Mouse (Mus musculus) MEL (cell line): ENCODE measurements around the gene Hmgcr. TPM values are rescaled to one million over a fixed set of nuclear protein-coding genes. Genes with fewer than 3 reads are reported as not detected.

ENCODE experiments used
- DNase-seq: peaks from one replicate; pipeline ENCODE4 v3.0.0; 2011; ENCODE audit warnings: low read depth, low spot score
- H3K27ac ChIP-seq: 2 replicates; pipeline ENCODE4 v1.5.1; 2012; ENCODE audit warnings: low read depth, mild to moderate bottlenecking, control low read depth, low read length, moderate library complexity; ENCODE audit not compliant: control insufficient read depth
- H3K27me3 ChIP-seq, 2 experiments: fragments of 150-350 bp in 1 of 2; sonication (generic) in 1 of 2; 2 replicates each; pipeline ENCODE4 v1.6.1; 2012; ENCODE audit warnings: low read length in 2 of 2, mild to moderate bottlenecking in 2 of 2, improper control_type of control experiment in 1 of 2, moderate library complexity in 1 of 2; ENCODE audit not compliant: insufficient read depth in 2 of 2, control insufficient read depth in 1 of 2
- H3K36me3 ChIP-seq, 2 experiments: 2 replicates each; pipeline ENCODE4 v1.6.1; 2012 to 2014; ENCODE audit warnings: low read length in 2 of 2, improper control_type of control experiment in 1 of 2, inconsistent platforms in 1 of 2, mild to moderate bottlenecking in 1 of 2; ENCODE audit not compliant: insufficient read depth in 2 of 2, control insufficient read depth in 1 of 2
- H3K4me1 ChIP-seq, 2 experiments: fragments of 150-350 bp in 1 of 2; sonication (generic) in 1 of 2; 2 replicates each; pipeline ENCODE4 v1.6.1; 2012; ENCODE audit warnings: low read length in 2 of 2, improper control_type of control experiment in 1 of 2, mild to moderate bottlenecking in 1 of 2; ENCODE audit not compliant: insufficient read depth in 2 of 2, control insufficient read depth in 1 of 2
- H3K4me3 ChIP-seq, 2 experiments: fragments of 150-350 bp in 1 of 2; sonication (generic) in 1 of 2; 2 replicates each; pipeline ENCODE4 v1.5.1; 2012; ENCODE audit warnings: low read depth in 2 of 2, low read length in 2 of 2, mild to moderate bottlenecking in 2 of 2, moderate library complexity in 2 of 2, control low read depth in 1 of 2, improper control_type of control experiment in 1 of 2; ENCODE audit not compliant: control insufficient read depth in 1 of 2, insufficient read depth in 1 of 2
- H3K79me2 ChIP-seq: 2 replicates; pipeline ENCODE4 v1.6.1; 2012; ENCODE audit warnings: mild to moderate bottlenecking, low read length, moderate library complexity; ENCODE audit not compliant: control insufficient read depth, poor library complexity, insufficient read depth
- H3K9ac ChIP-seq: 2 replicates; pipeline ENCODE4 v1.6.1; 2012; ENCODE audit warnings: low read depth, mild to moderate bottlenecking, control low read depth, low read length, moderate library complexity; ENCODE audit not compliant: control insufficient read depth, poor library complexity, severe bottlenecking
- H3K9me3 ChIP-seq: fragments of 150-350 bp; sonication (generic); replicated peaks from 2 replicates; pipeline ENCODE4 v1.6.1; 2012; ENCODE audit warnings: mild to moderate bottlenecking, low read length, improper control_type of control experiment, moderate library complexity; ENCODE audit not compliant: insufficient read depth
- BHLHE40 ChIP-seq: IDR thresholded peaks from 2 replicates; pipeline ENCODE4 v1.6.1; 2012; ENCODE audit warnings: low read depth, mild to moderate bottlenecking, inconsistent platforms, low read length, improper control_type of control experiment, borderline replicate concordance
- CHD2 ChIP-seq: IDR thresholded peaks from 2 replicates; pipeline ENCODE4 v1.6.1; 2011; ENCODE audit warnings: low read length, improper control_type of control experiment
- EP300 ChIP-seq, 2 experiments: IDR thresholded peaks; 2 replicates each; pipeline ENCODE4 v1.6.1; 2011; ENCODE audit warnings: improper control_type of control experiment in 2 of 2, low read length in 2 of 2, low read depth in 1 of 2, mild to moderate bottlenecking in 1 of 2
- GABPA ChIP-seq: IDR thresholded peaks from 2 replicates; pipeline ENCODE4 v1.6.1; 2012; ENCODE audit warnings: low read depth, mild to moderate bottlenecking, inconsistent platforms, low read length, improper control_type of control experiment, moderate library complexity
- KAT2A ChIP-seq: conservative IDR thresholded peaks from 2 replicates; pipeline ENCODE4 v1.6.1; 2012; ENCODE audit warnings: low read depth, low read length, improper control_type of control experiment, inconsistent platforms
- MAFK ChIP-seq: IDR thresholded peaks from 2 replicates; pipeline ENCODE4 v1.6.1; 2011; ENCODE audit warnings: low read depth, mild to moderate bottlenecking, low read length, improper control_type of control experiment, borderline replicate concordance
- MAZ ChIP-seq: IDR thresholded peaks from 2 replicates; pipeline ENCODE4 v1.6.1; 2012; ENCODE audit warnings: low read depth, mild to moderate bottlenecking, inconsistent platforms, low read length, improper control_type of control experiment
- NELFE ChIP-seq: IDR thresholded peaks from 2 replicates; pipeline ENCODE4 v1.6.1; 2011; ENCODE audit warnings: low read depth, low read length, improper control_type of control experiment
- POLR2AphosphoS5 ChIP-seq: IDR thresholded peaks from 2 replicates; pipeline ENCODE4 v1.6.1; 2012; ENCODE audit warnings: low read depth, borderline replicate concordance, mild to moderate bottlenecking, inconsistent platforms, low read length, moderate library complexity, mixed read lengths
- RAD21 ChIP-seq: IDR thresholded peaks from 2 replicates; pipeline ENCODE4 v1.6.1; 2011; ENCODE audit warnings: mild to moderate bottlenecking, low read depth, low read length, improper control_type of control experiment
- SMC3 ChIP-seq: IDR thresholded peaks from 2 replicates; pipeline ENCODE4 v1.6.1; 2011; ENCODE audit warnings: low read depth, low read length, improper control_type of control experiment
- TCF12 ChIP-seq: IDR thresholded peaks from 2 replicates; pipeline ENCODE4 v1.6.1; 2014; ENCODE audit warnings: low read depth, mild to moderate bottlenecking, inconsistent platforms, low read length, improper control_type of control experiment, moderate library complexity
- UBTF ChIP-seq: IDR thresholded peaks from 2 replicates; pipeline ENCODE4 v1.6.1; 2012; ENCODE audit warnings: low read depth, mild to moderate bottlenecking, inconsistent platforms, low read length, improper control_type of control experiment, moderate library complexity, borderline replicate concordance; ENCODE audit not compliant: insufficient read depth
- USF1 ChIP-seq: IDR thresholded peaks from 2 replicates; pipeline ENCODE4 v1.6.1; 2014; ENCODE audit warnings: low read depth, mild to moderate bottlenecking, inconsistent platforms, low read length, improper control_type of control experiment, moderate library complexity
- USF2 ChIP-seq, 2 experiments: IDR thresholded peaks; 2 replicates each; pipeline ENCODE4 v1.6.1; 2011 to 2012; ENCODE audit warnings: improper control_type of control experiment in 2 of 2, low read length in 2 of 2, borderline replicate concordance in 1 of 2, inconsistent platforms in 1 of 2, low read depth in 1 of 2, mild to moderate bottlenecking in 1 of 2; ENCODE audit not compliant: insufficient read depth in 1 of 2
- ZC3H11A ChIP-seq: IDR thresholded peaks from 2 replicates; pipeline ENCODE4 v1.6.1; 2012; ENCODE audit warnings: low read depth, mild to moderate bottlenecking, inconsistent platforms, low read length, improper control_type of control experiment
- ZKSCAN1 ChIP-seq: IDR thresholded peaks from 2 replicates; pipeline ENCODE4 v1.6.1; 2012; ENCODE audit warnings: low read depth, mild to moderate bottlenecking, inconsistent platforms, low read length, improper control_type of control experiment, moderate library complexity
- polyA plus RNA-seq, 2 experiments: library from polyadenylated mRNA; stranded (reverse) in 1 of 2; unstranded in 1 of 2; fragments of >175 nt in 1 of 2; fragments of >200 nt in 1 of 2; gene quantifications; 2 replicates each; pipeline versions ENCODE4 v1.2.1 to v1.2.4; 2012; ENCODE audit warnings: low replicate concordance in 2 of 2, low read depth in 1 of 2; ENCODE audit not compliant: insufficient read length in 2 of 2, insufficient read depth in 1 of 2, missing spikeins in 1 of 2
- total RNA-seq: library from RNA; depleted of rRNA; stranded (reverse); fragments of 300-350 nt; gene quantifications from 2 replicates; pipeline ENCODE4 v1.2.3, GENCODE M21; 2012

Gene Hmgcr
- total and polyA plus RNA-seq, 3 experiments, result 52.5 to 69.8 TPM; not detected in 1

DNA sequence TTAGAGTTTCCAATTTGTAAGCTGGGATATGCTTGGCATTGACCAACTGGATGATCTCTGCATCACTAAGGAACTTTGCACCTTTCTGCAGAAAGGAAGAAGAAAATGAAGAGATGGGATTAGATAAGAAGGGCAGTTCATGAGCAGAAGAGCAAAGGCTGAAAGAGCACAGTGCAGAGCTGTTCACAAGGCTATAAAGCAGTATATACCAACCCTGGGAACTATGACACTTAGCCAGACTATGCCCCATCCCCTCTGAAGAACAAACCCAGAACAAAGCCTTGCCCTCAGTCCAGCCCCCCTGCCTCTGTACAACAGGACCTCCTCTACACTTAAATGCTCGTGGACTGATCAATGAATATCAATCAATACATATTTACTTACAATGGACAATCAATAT, 14.1 kb downstream of the Hmgcr start:
- Histone ChIP-seq H3K36me3 (peaks cover 0 to 43% of the 10 kb centered on the region in 2 experiments; a peak in 2 of 4 replicates), H3K27ac (no peak overlapping the region), H3K4me3 (no peak overlapping the region), H3K4me1 (no peaks in the 10 kb centered on the region), H3K79me2 (no peaks in the 10 kb centered on the region), H3K9me3 (no peaks in the 10 kb centered on the region), H3K27me3 (no peaks in the 10 kb centered on the region), H3K9ac (no peak overlapping the region)
- TF ChIP-seq NELFE (no peak), MAZ (no peak), UBTF (no peak), TCF12 (no peak), RAD21 (no peak), USF1 (no peak), CHD2 (no peak), KAT2A (no peak), MAFK (no peak), POLR2AphosphoS5 (no peak), GABPA (no peak), ZKSCAN1 (no peak), EP300 (IDR thresholded peaks at IDR 0.05; ENCODE audit: low read depth in 1 of 2, low read length in 2 of 2) (no peak), USF2 (IDR thresholded peaks at IDR 0.05; ENCODE audit: borderline replicate concordance in 1 of 2, insufficient read depth in 1 of 2, low read depth in 1 of 2, low read length in 2 of 2) (no peak), ZC3H11A (no peak)
- DNase-seq, result no peak

- Histone ChIP-seq H3K36me3 (peaks cover 0 to 43% of the 10 kb centered on the region in 2 experiments; a peak in 2 of 4 replicates), H3K4me1 (no peaks in the 10 kb centered on the region), H3K79me2 (no peaks in the 10 kb centered on the region), H3K9ac (no peak overlapping the region), H3K27me3 (no peaks in the 10 kb centered on the region), H3K4me3 (no peak overlapping the region), H3K9me3 (no peaks in the 10 kb centered on the region), H3K27ac (no peak overlapping the region)
- no peak for DNase-seq
- TF ChIP-seq BHLHE40 (no peak), ZKSCAN1 (no peak), SMC3 (no peak)
Observed at GRCm38 (mm10) chr13:96653041-96653440, 17.7 kb downstream of the Hmgcr start.
